Mouse (Mus musculus) spleen, adult 18-20 months (tissue): ENCODE results near the gene Rbbp5.

Experiments used
- DNase-seq, 2 experiments: peaks; one replicate each; pipeline ENCODE4 v3.0.0; 2022; ENCODE audit warnings: mixed read lengths in 2 of 2

The Rbbp5 gene

GRCm38 (mm10) chr1:132505155-132505554, 28.0 kb downstream of the Rbbp5 start:
- DNase-seq = no peak

- DNase-seq = no peak
Observed at GRCm38 (mm10) chr1:132506058-132506457, 28.9 kb downstream of the Rbbp5 start, which contains the start of gene Tmem81. Gene Tmem81 (plus strand): TSS chr1:132506230.

GRCm38 (mm10) chr1:132506656-132507055, 29.5 kb downstream of the Rbbp5 start:
- DNase-seq = no peak

- no peak for DNase-seq
Observed at GRCm38 (mm10) chr1:132509771-132510170, 32.6 kb downstream of the Rbbp5 start.

- DNase-seq = no peak
Observed at GRCm38 (mm10) chr1:132511521-132511920, 34.4 kb downstream of the Rbbp5 start.

- DNase-seq = no peak
Observed at GRCm38 (mm10) chr1:132512106-132512505, 34.9 kb downstream of the Rbbp5 start.

GRCm38 (mm10) chr1:132515339-132515738, 38.2 kb downstream of the Rbbp5 start:
- DNase-seq = no peak

GRCm38 (mm10) chr1:132516776-132517175, 39.6 kb downstream of the Rbbp5 start:
- no peak for DNase-seq

GRCm38 (mm10) chr1:132518621-132519020, 41.5 kb downstream of the Rbbp5 start:
- no peak for DNase-seq

GRCm38 (mm10) chr1:132519734-132520133, 42.6 kb downstream of the Rbbp5 start:
- DNase-seq = no peak

GRCm38 (mm10) chr1:132520764-132521163, 43.6 kb downstream of the Rbbp5 start:
- DNase-seq = peak; percentile 46 to 56

- DNase-seq = no peak
Observed at GRCm38 (mm10) chr1:132523048-132523447, 45.9 kb downstream of the Rbbp5 start.

GRCm38 (mm10) chr1:132523920-132524319, 46.8 kb downstream of the Rbbp5 start:
- peak in 1 of 2 experiments; percentile 43 for DNase-seq

GRCm38 (mm10) chr1:132525832-132526231, 48.7 kb downstream of the Rbbp5 start:
- DNase-seq = peak in 1 of 2 experiments; percentile 65

- no peak for DNase-seq
Observed at GRCm38 (mm10) chr1:132528071-132528470, 50.9 kb downstream of the Rbbp5 start.

- no peak for DNase-seq
Observed at GRCm38 (mm10) chr1:132528647-132529334, 51.6 kb downstream of the Rbbp5 start.

- DNase-seq = peak in 1 of 2 experiments; percentile 29
Observed at GRCm38 (mm10) chr1:132530631-132531191, 53.5 kb downstream of the Rbbp5 start.

- DNase-seq = no peak
Observed at GRCm38 (mm10) chr1:132532521-132532920, 55.4 kb downstream of the Rbbp5 start.

GRCm38 (mm10) chr1:132533840-132534239, 56.7 kb downstream of the Rbbp5 start:
- DNase-seq = peak; percentile 46 to 47

GRCm38 (mm10) chr1:132535541-132535940, 58.4 kb downstream of the Rbbp5 start:
- no peak for DNase-seq

GRCm38 (mm10) chr1:132536416-132536815, 59.3 kb downstream of the Rbbp5 start:
- no peak for DNase-seq

GRCm38 (mm10) chr1:132537736-132538135, 60.6 kb downstream of the Rbbp5 start:
- DNase-seq = no peak

- no peak for DNase-seq
Observed at GRCm38 (mm10) chr1:132540701-132541100, 63.5 kb downstream of the Rbbp5 start.

GRCm38 (mm10) chr1:132541171-132541823, 64.1 kb downstream of the Rbbp5 start:
- DNase-seq = peak in 1 of 2 experiments; percentile 37
